Mouse (Mus musculus): ENCODE results near the gene Creb3l4. TPM values are rescaled to one million over a fixed set of nuclear protein-coding genes. Genes with fewer than 3 reads are reported as not detected.

The Creb3l4 gene
- polyA plus RNA-seq, 1 experiment: 4.6 TPM

- no peak overlapping the region for H3K27ac ChIP-seq (ENCODE audit: insufficient read depth, low read length)
- no peaks in the 10 kb centered on the region for H3K4me1 ChIP-seq (ENCODE audit: control insufficient read depth, insufficient read depth, low read length)
- H3K4me3 ChIP-seq (ENCODE audit: low read depth, low read length): 0 out of 2 replicates have a peak overlapping the region, but pooled peaks have one; percentile 13
- no peaks in the 10 kb centered on the region for H3K9me3 ChIP-seq (replicated peaks; ENCODE audit: control insufficient read depth, insufficient read depth, low read length, poor library complexity, severe bottlenecking)
- peak overlapping the region; percentile 27; the same call in 1 of the 2 replicates for H3K9ac ChIP-seq (ENCODE audit: low read depth, poor library complexity, severe bottlenecking)
- TF ChIP-seq EP300 (IDR thresholded peaks at IDR 0.05; ENCODE audit: insufficient read depth, low read depth, low read length) (no peak), CTCF (IDR thresholded peaks at IDR 0.05; ENCODE audit: low read depth, low read length) (no peak), POLR2A (IDR thresholded peaks at IDR 0.05; ENCODE audit: insufficient read depth, low read length) (no peak)
- H3K27me3 ChIP-seq (ENCODE audit: control insufficient read depth, insufficient read depth, low read length, poor library complexity, severe bottlenecking): no peaks in the 10 kb centered on the region
- peaks cover 4% of the 10 kb centered on the region; the same call in 1 of the 2 replicates for H3K36me3 ChIP-seq (ENCODE audit: control insufficient read depth, insufficient read depth, low read length, poor library complexity, severe bottlenecking)
Observed at GRCm38 (mm10) chr3:90276858-90277257, 33.5 kb upstream of the Creb3l4 start.

GRCm38 (mm10) chr3:90275286-90275685, 32.0 kb upstream of the Creb3l4 start:
- TF ChIP-seq EP300 (IDR thresholded peaks at IDR 0.05; ENCODE audit: insufficient read depth, low read depth, low read length) (no peak), CTCF (IDR thresholded peaks at IDR 0.05; ENCODE audit: low read depth, low read length) (no peak), POLR2A (IDR thresholded peaks at IDR 0.05; ENCODE audit: insufficient read depth, low read length) (no peak)
- Histone ChIP-seq H3K27me3 (ENCODE audit: control insufficient read depth, insufficient read depth, low read length, poor library complexity, severe bottlenecking) (no peaks in the 10 kb centered on the region), H3K9me3 (replicated peaks; ENCODE audit: control insufficient read depth, insufficient read depth, low read length, poor library complexity, severe bottlenecking) (no peaks in the 10 kb centered on the region), H3K4me3 (ENCODE audit: low read depth, low read length) (no peak overlapping the region), H3K9ac (ENCODE audit: low read depth, poor library complexity, severe bottlenecking) (no peak overlapping the region), H3K36me3 (ENCODE audit: control insufficient read depth, insufficient read depth, low read length, poor library complexity, severe bottlenecking) (peaks cover 4% of the 10 kb centered on the region; the same call in 1 of the 2 replicates), H3K27ac (ENCODE audit: insufficient read depth, low read length) (no peak overlapping the region), H3K4me1 (ENCODE audit: control insufficient read depth, insufficient read depth, low read length) (no peaks in the 10 kb centered on the region)

- no peaks in the 10 kb centered on the region for H3K36me3 ChIP-seq (ENCODE audit: control insufficient read depth, insufficient read depth, low read length, poor library complexity, severe bottlenecking)
Observed at GRCm38 (mm10) chr3:90273855-90274254, 30.5 kb upstream of the Creb3l4 start.

DNA sequence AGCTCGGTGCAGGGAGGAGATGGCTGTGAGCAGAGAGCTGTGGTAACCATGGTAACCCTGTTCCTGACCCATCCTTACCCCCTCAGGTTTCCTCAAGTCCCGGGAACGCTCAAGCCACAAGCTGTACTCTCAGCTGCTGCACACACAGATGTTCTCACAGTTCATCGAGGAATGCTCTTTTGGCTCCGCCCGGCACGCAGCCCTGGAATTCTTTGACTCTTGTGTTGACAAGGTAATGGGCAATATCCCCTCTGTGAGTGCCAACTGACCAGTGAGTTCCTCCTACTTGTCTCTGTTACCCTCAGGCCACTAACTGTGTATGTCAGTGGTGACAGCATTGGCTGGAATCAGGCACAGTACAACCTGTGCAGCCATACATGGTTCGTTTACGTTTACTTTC, 28.9 kb upstream of the Creb3l4 start:
- Histone ChIP-seq H3K9ac (ENCODE audit: low read depth, poor library complexity, severe bottlenecking) (no peak overlapping the region), H3K36me3 (ENCODE audit: control insufficient read depth, insufficient read depth, low read length, poor library complexity, severe bottlenecking) (no peaks in the 10 kb centered on the region), H3K9me3 (replicated peaks; ENCODE audit: control insufficient read depth, insufficient read depth, low read length, poor library complexity, severe bottlenecking) (no peaks in the 10 kb centered on the region), H3K4me1 (ENCODE audit: control insufficient read depth, insufficient read depth, low read length) (no peaks in the 10 kb centered on the region), H3K27me3 (ENCODE audit: control insufficient read depth, insufficient read depth, low read length, poor library complexity, severe bottlenecking) (no peaks in the 10 kb centered on the region), H3K27ac (ENCODE audit: insufficient read depth, low read length) (no peak overlapping the region), H3K4me3 (ENCODE audit: low read depth, low read length) (no peak overlapping the region)
- TF ChIP-seq CTCF (IDR thresholded peaks at IDR 0.05; ENCODE audit: low read depth, low read length) (no peak), POLR2A (IDR thresholded peaks at IDR 0.05; ENCODE audit: insufficient read depth, low read length) (no peak), EP300 (IDR thresholded peaks at IDR 0.05; ENCODE audit: insufficient read depth, low read depth, low read length) (no peak)

More at GRCm38 (mm10) chr3:90273855-90274254, 30.5 kb upstream of the Creb3l4 start:
- Histone ChIP-seq H3K9ac (ENCODE audit: low read depth, poor library complexity, severe bottlenecking) (no peak overlapping the region), H3K4me3 (ENCODE audit: low read depth, low read length) (peak overlapping the region; percentile 2; the same call in 1 of the 2 replicates), H3K27me3 (ENCODE audit: control insufficient read depth, insufficient read depth, low read length, poor library complexity, severe bottlenecking) (no peaks in the 10 kb centered on the region), H3K27ac (ENCODE audit: insufficient read depth, low read length) (no peak overlapping the region), H3K4me1 (ENCODE audit: control insufficient read depth, insufficient read depth, low read length) (no peaks in the 10 kb centered on the region), H3K9me3 (replicated peaks; ENCODE audit: control insufficient read depth, insufficient read depth, low read length, poor library complexity, severe bottlenecking) (no peaks in the 10 kb centered on the region)
- no peak for TF ChIP-seq POLR2A (IDR thresholded peaks at IDR 0.05; ENCODE audit: insufficient read depth, low read length)
- TF ChIP-seq CTCF (IDR thresholded peaks at IDR 0.05; ENCODE audit: low read depth, low read length): no peak
- no peak for TF ChIP-seq EP300 (IDR thresholded peaks at IDR 0.05; ENCODE audit: insufficient read depth, low read depth, low read length)

DNA sequence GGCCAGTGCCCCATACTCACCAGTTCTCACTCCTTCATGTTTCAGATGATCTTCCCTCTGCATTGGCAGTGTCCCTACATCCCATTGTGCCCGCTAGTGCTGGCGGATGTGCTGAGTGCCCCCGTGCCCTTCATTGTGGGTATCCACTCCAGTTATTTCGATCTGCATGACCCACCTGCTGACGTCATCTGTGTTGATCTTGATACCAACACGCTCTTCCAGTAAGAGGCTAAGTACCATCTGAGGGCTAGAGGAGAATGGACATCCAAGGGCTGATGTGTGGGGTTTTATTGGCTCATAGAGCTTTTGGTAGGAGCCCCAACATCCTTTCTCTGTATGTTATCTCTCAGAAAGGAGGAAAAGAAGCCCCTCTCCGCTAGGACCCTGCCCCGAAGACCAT, 27.5 kb upstream of the Creb3l4 start:
- H3K9me3 ChIP-seq (replicated peaks; ENCODE audit: control insufficient read depth, insufficient read depth, low read length, poor library complexity, severe bottlenecking): no peaks in the 10 kb centered on the region
- H3K9ac ChIP-seq (ENCODE audit: low read depth, poor library complexity, severe bottlenecking): no peak overlapping the region
- no peak overlapping the region for H3K4me3 ChIP-seq (ENCODE audit: low read depth, low read length)
- no peak overlapping the region for H3K27ac ChIP-seq (ENCODE audit: insufficient read depth, low read length)
- no peak for TF ChIP-seq POLR2A (IDR thresholded peaks at IDR 0.05; ENCODE audit: insufficient read depth, low read length)
- TF ChIP-seq EP300 (IDR thresholded peaks at IDR 0.05; ENCODE audit: insufficient read depth, low read depth, low read length): no peak
- TF ChIP-seq CTCF (IDR thresholded peaks at IDR 0.05; ENCODE audit: low read depth, low read length): no peak
- no peaks in the 10 kb centered on the region for H3K36me3 ChIP-seq (ENCODE audit: control insufficient read depth, insufficient read depth, low read length, poor library complexity, severe bottlenecking)
- H3K4me1 ChIP-seq (ENCODE audit: control insufficient read depth, insufficient read depth, low read length): no peaks in the 10 kb centered on the region
- H3K27me3 ChIP-seq (ENCODE audit: control insufficient read depth, insufficient read depth, low read length, poor library complexity, severe bottlenecking): no peaks in the 10 kb centered on the region

- H3K36me3 ChIP-seq (ENCODE audit: control insufficient read depth, insufficient read depth, low read length, poor library complexity, severe bottlenecking): no peaks in the 10 kb centered on the region
- H3K9ac ChIP-seq (ENCODE audit: low read depth, poor library complexity, severe bottlenecking): no peak overlapping the region
- H3K9me3 ChIP-seq (replicated peaks; ENCODE audit: control insufficient read depth, insufficient read depth, low read length, poor library complexity, severe bottlenecking): no peaks in the 10 kb centered on the region
- TF ChIP-seq POLR2A (IDR thresholded peaks at IDR 0.05; ENCODE audit: insufficient read depth, low read length) (no peak), CTCF (IDR thresholded peaks at IDR 0.05; ENCODE audit: low read depth, low read length) (no peak), EP300 (IDR thresholded peaks at IDR 0.05; ENCODE audit: insufficient read depth, low read depth, low read length) (no peak)
- no peaks in the 10 kb centered on the region for H3K27me3 ChIP-seq (ENCODE audit: control insufficient read depth, insufficient read depth, low read length, poor library complexity, severe bottlenecking)
- no peak overlapping the region for H3K4me3 ChIP-seq (ENCODE audit: low read depth, low read length)
- H3K4me1 ChIP-seq (ENCODE audit: control insufficient read depth, insufficient read depth, low read length): no peaks in the 10 kb centered on the region
- H3K27ac ChIP-seq (ENCODE audit: insufficient read depth, low read length): no peak overlapping the region
Observed at GRCm38 (mm10) chr3:90268971-90269370, 25.7 kb upstream of the Creb3l4 start.
